In the genomic region with DNA sequence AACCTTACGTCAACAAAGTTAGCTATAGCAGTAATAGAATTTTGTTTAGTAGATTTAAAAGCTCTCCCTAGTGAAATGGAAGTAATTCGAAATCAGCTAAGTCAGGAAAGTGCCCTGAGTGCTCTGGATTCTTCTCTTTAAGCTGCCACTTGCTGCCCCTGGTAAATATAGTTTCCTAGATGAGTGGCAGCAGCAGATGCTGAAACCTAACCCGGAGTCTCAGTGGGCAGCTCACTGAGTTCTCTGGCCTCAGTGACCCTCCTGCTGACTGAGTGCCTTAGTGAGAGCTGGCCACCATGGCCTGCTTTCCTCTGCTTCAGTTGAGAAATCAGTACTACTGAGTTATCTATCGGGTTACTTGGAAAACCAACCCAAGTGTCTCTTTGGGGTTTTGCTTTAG, we compare ENCODE assay signal across 20 mouse cellular contexts. TPM values are rescaled to one million over a fixed set of nuclear protein-coding genes. Genes with fewer than 3 reads are reported as not detected.
DNase-seq lines count a peak whose midpoint lies in the region; ATAC-seq and TF ChIP-seq lines count a peak whose summit lies in the region.
"Had no signal": no experiment of that assay in that cellular context is flagged by ENCODE, and none has a peak within 500 bp of the region (broad histone marks: within the 10 kb centered on the region; RNA-seq: fewer than 3 reads in every experiment).

No protein-coding gene starts in this region.

- no peak for TF ChIP-seq POLR2A in limb, embryonic 14.5 days (IDR thresholded peaks at IDR 0.05; ENCODE audit: borderline replicate concordance, extremely low read depth, insufficient read depth, insufficient read length)

- H3K9ac ChIP-seq in heart, embryonic 15.5 days: no peak overlapping the region
- no peak overlapping the region for H3K9ac ChIP-seq in limb, embryonic 14.5 days (ENCODE audit: low read depth, low read length, severe bottlenecking)
- H3K9ac ChIP-seq in forebrain, embryonic 11.5 days (ENCODE audit: low read length): no peak overlapping the region
- H3K9ac ChIP-seq: hindbrain, embryonic 14.5 days; intestine, embryonic 15.5 days; liver, embryonic 15.5 days; stomach, embryonic 15.5 days had no signal

- DNase-seq in heart, embryonic 10.5 days (ENCODE audit: low spot score): no peak
- DNase-seq in embryo, embryonic 10.5 days (ENCODE audit: low spot score): peak; percentile 41
- peak; percentile 87 for DNase-seq in gastrocnemius, adult 2 months
- DNase-seq in limb, embryonic 14.5 days (ENCODE audit: low spot score): peak; percentile 53
- DNase-seq in right cerebral cortex, postnatal 14 days: no peak
- DNase-seq in forebrain, embryonic 11.5 days (ENCODE audit: low spot score): no peak
- DNase-seq: adrenal gland, postnatal 36 days; cerebellum, postnatal 10 days; layer of hippocampus, postnatal 36 days; thymus, adult 2 months had no signal

- intact Hi-C loops in gastrocnemius, adult 2 months (cut with DNase I): no loop called here

- H3K9me3 ChIP-seq in heart, embryonic 15.5 days (replicated peaks): no peaks in the 10 kb centered on the region
- no peaks in the 10 kb centered on the region for H3K9me3 ChIP-seq in heart, embryonic 10.5 days
- no peaks in the 10 kb centered on the region for H3K9me3 ChIP-seq in limb, embryonic 14.5 days (ENCODE audit: control insufficient read depth, low read length)
- H3K9me3 ChIP-seq in forebrain, embryonic 11.5 days (ENCODE audit: control insufficient read depth, low read length): no peaks in the 10 kb centered on the region
- H3K9me3 ChIP-seq: intestine, embryonic 15.5 days; liver, embryonic 15.5 days; stomach, embryonic 15.5 days had no signal

- no peaks in the 10 kb centered on the region for H3K27me3 ChIP-seq in heart, embryonic 15.5 days
- no peaks in the 10 kb centered on the region for H3K27me3 ChIP-seq in heart, embryonic 10.5 days (ENCODE audit: insufficient read depth, poor library complexity, severe bottlenecking)
- no peaks in the 10 kb centered on the region for H3K27me3 ChIP-seq in limb, embryonic 14.5 days (ENCODE audit: control insufficient read depth, insufficient read depth, low read length)
- H3K27me3 ChIP-seq in forebrain, embryonic 11.5 days (ENCODE audit: control insufficient read depth, insufficient read depth, low read length): 0 out of 2 replicates have a peak, but pooled peaks cover 2% of the 10 kb centered on the region
- H3K27me3 ChIP-seq: intestine, embryonic 15.5 days; liver, embryonic 15.5 days; stomach, embryonic 15.5 days had no signal

- peak overlapping the region; percentile 61 for H3K27ac ChIP-seq in heart, embryonic 15.5 days
- H3K27ac ChIP-seq in heart, embryonic 10.5 days: no peak overlapping the region
- H3K27ac ChIP-seq in gastrocnemius, adult 2 months: peak overlapping the region; percentile 92
- no peak overlapping the region for H3K27ac ChIP-seq in limb, embryonic 14.5 days (replicated peaks; ENCODE audit: low read depth, low read length)
- H3K27ac ChIP-seq in forebrain, embryonic 11.5 days (ENCODE audit: low read depth, low read length): no peak overlapping the region
- H3K27ac ChIP-seq: hindbrain, embryonic 14.5 days; intestine, embryonic 15.5 days; liver, embryonic 15.5 days; stomach, embryonic 15.5 days had no signal

- WGBS in heart, embryonic 15.5 days: 60% methylated on average over 4 of the region's 4 CpGs
- WGBS in heart, embryonic 10.5 days: 72% methylated on average over 4 of the region's 4 CpGs
- 79% methylated on average over 4 of the region's 4 CpGs for WGBS in limb, embryonic 14.5 days
- WGBS in forebrain, embryonic 11.5 days: 82% methylated on average over 4 of the region's 4 CpGs

- no peak overlapping the region for H3K4me2 ChIP-seq in heart, embryonic 15.5 days
- no peak overlapping the region for H3K4me2 ChIP-seq in limb, embryonic 14.5 days (replicated peaks; ENCODE audit: low read depth, low read length, severe bottlenecking)
- H3K4me2 ChIP-seq in forebrain, embryonic 11.5 days (ENCODE audit: low read depth, low read length, severe bottlenecking): no peak overlapping the region
- H3K4me2 ChIP-seq: hindbrain, embryonic 14.5 days; intestine, embryonic 15.5 days; liver, embryonic 15.5 days; stomach, embryonic 15.5 days had no signal

- peaks cover 26% of the 10 kb centered on the region for H3K4me1 ChIP-seq in heart, embryonic 15.5 days (replicated peaks)
- peaks cover 7% of the 10 kb centered on the region; the same call in 1 of the 2 replicates for H3K4me1 ChIP-seq in heart, embryonic 10.5 days
- H3K4me1 ChIP-seq in limb, embryonic 14.5 days (ENCODE audit: control insufficient read depth, insufficient read depth, low read length): no peaks in the 10 kb centered on the region
- no peaks in the 10 kb centered on the region for H3K4me1 ChIP-seq in forebrain, embryonic 11.5 days (replicated peaks; ENCODE audit: control insufficient read depth, insufficient read depth, low read length)
- H3K4me1 ChIP-seq: intestine, embryonic 15.5 days; liver, embryonic 15.5 days; stomach, embryonic 15.5 days had no signal

- no peaks in the 10 kb centered on the region for H3K36me3 ChIP-seq in heart, embryonic 15.5 days
- no peaks in the 10 kb centered on the region for H3K36me3 ChIP-seq in heart, embryonic 10.5 days
- H3K36me3 ChIP-seq in limb, embryonic 14.5 days (ENCODE audit: control insufficient read depth, insufficient read depth, low read length): no peaks in the 10 kb centered on the region
- H3K36me3 ChIP-seq in forebrain, embryonic 11.5 days (ENCODE audit: control insufficient read depth, insufficient read depth, low read length): no peaks in the 10 kb centered on the region
- H3K36me3 ChIP-seq: intestine, embryonic 15.5 days; liver, embryonic 15.5 days; stomach, embryonic 15.5 days had no signal

- no peak overlapping the region for H3K4me3 ChIP-seq in heart, embryonic 15.5 days
- no peak overlapping the region for H3K4me3 ChIP-seq in heart, embryonic 10.5 days
- peak overlapping the region; percentile 15 for H3K4me3 ChIP-seq in gastrocnemius, adult 2 months
- H3K4me3 ChIP-seq in limb, embryonic 14.5 days (replicated peaks; ENCODE audit: low read length): no peak overlapping the region
- no peak overlapping the region for H3K4me3 ChIP-seq in forebrain, embryonic 11.5 days (ENCODE audit: low read depth, low read length)
- H3K4me3 ChIP-seq: intestine, embryonic 15.5 days; liver, embryonic 15.5 days; stomach, embryonic 15.5 days had no signal

- ATAC-seq in heart, embryonic 15.5 days (replicated peaks; ENCODE audit: insufficient number of reproducible peaks, insufficient read depth, low FRiP score, low read depth): no peak
- peak; percentile 69; the same call in 1 of the 2 replicates for ATAC-seq in limb, embryonic 14.5 days (ENCODE audit: low FRiP score, low read depth)
- no peak for ATAC-seq in forebrain, embryonic 11.5 days (replicated peaks; ENCODE audit: low FRiP score)
- ATAC-seq: forebrain, embryonic 16.5 days; intestine, embryonic 15.5 days; lung, postnatal 0 days; midbrain, embryonic 16.5 days had no signal

- no peak for TF ChIP-seq CTCF in gastrocnemius, adult 2 months (IDR thresholded peaks at IDR 0.05)

RNA-seq across cellular contexts. Expression of a gene that starts 37.3 kb away (rescaled TPM):
- polyA plus RNA-seq in heart, embryonic 15.5 days (2015; fragmentation: Nextera tagmentation; extraction: Ambion mirVana): 15.5 and 17.0 TPM in 2 replicates
- polyA plus RNA-seq in heart, embryonic 10.5 days (2016; fragmentation: Nextera tagmentation; extraction: Ambion mirVana): 9.9 and 15.4 TPM in 2 replicates
- 100 to 1,000 TPM; 254 to 283 TPM for total RNA-seq in gastrocnemius, adult 2 months (2021)
- polyA plus RNA-seq in limb, embryonic 14.5 days (2012; rRNA removed): 25.0 and 26.3 TPM in 2 replicates
- 23.4 and 26.0 TPM in 2 replicates for polyA plus RNA-seq in limb, embryonic 14.5 days (2014; fragmentation: Nextera tagmentation; extraction: Ambion mirVana)
- polyA plus RNA-seq in forebrain, embryonic 11.5 days (2014; fragmentation: Nextera tagmentation; extraction: Ambion mirVana): 19.8 and 21.9 TPM in 2 replicates
- total RNA-seq: granulocyte monocyte progenitor cell, adult 5-6 weeks; megakaryocyte, adult 5-6 weeks had no signal

Comparison
In these comparisons a context has a peak if more than half of its experiments do, and no peak if none do; other contexts are left out.
1. H3K27ac ChIP-seq: peak in heart, embryonic 15.5 days (single experiment) and gastrocnemius, adult 2 months (single experiment); none in heart, embryonic 10.5 days (single experiment), limb, embryonic 14.5 days (single experiment) and forebrain, embryonic 11.5 days (single experiment).
2. DNase-seq: peak in embryo, embryonic 10.5 days (single experiment), gastrocnemius, adult 2 months (single experiment) and limb, embryonic 14.5 days (single experiment); none in heart, embryonic 10.5 days (single experiment), right cerebral cortex, postnatal 14 days (single experiment) and forebrain, embryonic 11.5 days (single experiment).